Mouse (Mus musculus) T-helper 1 cell (primary cell): ENCODE results near the gene Nectin1.

Experiments used
- in situ Hi-C: fragments of 300-600 bp; cut with MboI, MseI; formaldehyde crosslinking; loops from one replicate; pipeline ENCODE4 v1.15.1; 2025; ENCODE audit warnings: high pct_unique_total_duplicates

The Nectin1 gene

DNA sequence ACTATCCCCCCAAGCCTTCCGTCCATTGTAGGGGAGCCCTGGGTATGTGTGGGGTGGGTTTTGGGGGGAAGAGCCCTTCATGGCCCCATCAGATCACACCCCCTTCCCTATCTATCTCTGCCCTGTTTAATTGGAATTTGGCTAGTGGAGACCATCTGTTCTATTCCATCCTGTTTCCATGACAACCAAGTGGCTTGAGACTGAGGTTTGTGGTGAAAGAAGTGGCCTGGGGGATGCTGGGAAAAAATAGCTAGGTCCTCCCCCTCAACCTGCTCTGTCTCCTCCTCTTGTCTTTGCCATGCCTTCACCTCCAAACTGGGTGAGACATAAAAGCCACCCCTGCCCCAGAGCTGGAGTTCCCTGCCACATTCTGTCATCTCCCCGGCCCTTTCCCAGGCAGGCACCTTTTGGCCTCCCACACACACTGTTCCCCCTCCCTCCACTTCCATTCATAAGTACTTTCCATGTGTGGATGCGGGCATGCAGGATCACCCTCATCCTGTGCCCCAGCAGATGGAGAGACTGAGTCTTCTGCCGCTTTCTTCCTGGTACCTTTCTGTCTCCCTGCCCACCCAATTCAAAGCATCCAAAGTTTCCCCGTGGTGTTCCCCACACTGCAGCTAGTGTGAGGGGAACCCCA is 17.5 kb downstream of the Nectin1 start:
- in situ Hi-C loops, result no loop called here

DNA sequence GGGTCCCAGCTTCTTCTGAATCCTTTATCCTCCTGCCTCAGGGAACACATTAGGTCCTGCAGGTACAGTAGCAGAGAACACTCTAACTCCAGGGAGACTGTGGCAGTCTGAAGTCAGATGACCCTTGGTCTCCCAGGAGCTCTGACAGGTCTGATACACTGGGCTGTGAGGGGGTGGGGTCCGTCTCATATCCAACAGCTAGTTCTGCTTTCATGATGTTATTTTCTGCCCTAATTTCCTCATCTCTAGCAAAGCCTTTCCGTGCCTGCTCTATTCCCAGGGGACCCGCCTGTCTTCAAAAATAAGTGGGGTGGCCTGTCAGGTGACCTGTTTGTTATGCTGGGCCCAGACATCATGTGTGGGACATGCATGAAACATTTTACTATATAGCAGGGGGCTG is 18.2 kb downstream of the Nectin1 start:
- in situ Hi-C loops, result no loop called here

DNA sequence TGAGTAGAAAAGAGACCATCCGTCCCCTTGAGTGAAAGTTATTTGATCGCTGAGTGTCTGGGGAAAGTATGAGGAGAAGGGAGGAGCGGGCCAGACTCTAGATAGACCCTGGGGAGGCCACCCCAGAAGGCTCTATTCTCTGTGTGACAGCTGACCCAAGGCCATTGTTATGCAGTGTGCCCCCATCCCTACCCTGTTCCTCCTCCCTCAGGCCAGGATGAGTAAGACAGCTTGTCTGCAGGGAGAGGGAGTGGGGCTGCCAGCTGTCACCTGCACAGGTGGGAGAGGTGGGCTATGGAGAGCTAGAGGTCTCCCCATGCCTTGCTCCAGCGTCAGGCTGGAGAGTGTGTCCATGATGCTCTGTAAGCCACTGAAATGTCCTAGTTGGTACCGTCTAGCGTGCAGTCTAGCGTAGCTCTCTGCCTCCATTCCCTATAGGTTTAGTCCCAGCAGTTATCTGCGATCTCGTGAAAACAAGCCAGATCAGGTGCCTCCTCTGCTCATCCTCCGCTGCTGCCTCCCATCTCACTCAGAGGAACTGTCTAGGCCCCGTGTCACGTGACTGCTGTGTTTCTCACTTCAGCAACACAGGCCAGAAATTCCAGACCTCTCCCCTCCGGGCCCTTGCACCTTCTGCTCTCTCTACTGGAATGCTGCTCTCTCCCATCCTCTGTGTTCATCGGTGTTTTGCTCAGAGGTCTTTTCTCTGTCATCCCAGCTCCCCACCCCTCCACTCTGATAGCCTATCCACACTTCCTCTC is 21.8 kb downstream of the Nectin1 start:
- in situ Hi-C loops, result no loop called here

DNA sequence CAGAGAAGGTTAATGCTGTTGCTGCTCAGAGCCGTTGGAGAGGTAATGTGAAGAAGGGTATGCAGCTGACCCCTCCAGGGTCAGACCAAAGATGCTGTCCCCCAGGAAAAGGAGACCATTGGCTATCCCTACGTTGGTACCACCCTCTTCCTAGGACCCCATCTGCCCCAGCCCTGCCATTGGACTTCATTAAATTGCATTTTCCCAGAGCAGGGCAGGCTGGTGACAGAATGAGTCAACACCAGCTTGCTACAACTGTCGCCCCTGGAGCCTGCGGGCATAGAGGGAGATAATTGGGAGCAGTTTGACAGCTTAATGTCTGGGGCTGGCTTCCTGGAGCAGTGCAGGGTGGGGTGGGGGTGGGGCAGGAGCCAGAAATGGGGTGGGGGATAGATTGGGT is 25.0 kb downstream of the Nectin1 start:
- in situ Hi-C loops, result no loop called here

DNA sequence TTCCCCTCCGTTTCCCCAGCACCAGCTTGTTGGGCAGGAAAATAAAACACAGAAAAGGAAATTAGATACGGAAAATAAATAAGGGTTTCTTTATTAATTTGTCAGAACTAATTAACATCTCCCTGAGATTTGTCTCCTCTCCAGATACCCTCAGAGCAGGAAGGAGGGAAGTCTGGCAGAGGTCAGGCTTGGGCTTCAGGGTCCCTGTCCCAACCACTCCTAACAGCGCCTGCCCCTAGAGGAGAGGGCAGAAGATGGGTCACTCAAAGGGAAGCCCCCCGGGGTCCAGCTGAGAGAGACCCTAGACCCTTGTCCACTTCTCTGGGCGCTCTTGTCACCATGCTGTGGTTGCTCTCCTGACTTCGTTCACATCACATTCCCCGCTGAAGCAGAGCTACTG is 25.4 kb downstream of the Nectin1 start:
- in situ Hi-C loops, result no loop called here

DNA sequence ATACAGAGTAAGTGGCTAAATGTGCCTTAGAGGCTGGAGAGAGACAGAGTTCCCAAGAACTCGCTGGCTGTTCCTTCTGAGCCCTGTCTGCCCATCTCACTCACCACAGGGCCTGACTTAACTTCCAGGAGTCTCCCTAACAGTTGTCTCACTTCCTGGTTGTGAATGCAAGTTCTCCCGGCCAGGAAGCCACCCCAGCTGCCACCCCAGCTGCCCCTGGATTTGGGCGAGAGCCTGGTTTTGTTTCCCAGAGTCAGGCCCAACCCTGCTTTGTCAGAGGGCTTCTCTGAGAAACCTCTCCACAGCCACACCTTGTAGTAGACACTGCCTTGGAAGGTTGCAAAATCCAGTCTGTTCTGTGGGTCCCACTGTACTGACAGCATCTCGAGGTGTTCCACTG is 26.2 kb downstream of the Nectin1 start:
- in situ Hi-C loops, result no loop called here

DNA sequence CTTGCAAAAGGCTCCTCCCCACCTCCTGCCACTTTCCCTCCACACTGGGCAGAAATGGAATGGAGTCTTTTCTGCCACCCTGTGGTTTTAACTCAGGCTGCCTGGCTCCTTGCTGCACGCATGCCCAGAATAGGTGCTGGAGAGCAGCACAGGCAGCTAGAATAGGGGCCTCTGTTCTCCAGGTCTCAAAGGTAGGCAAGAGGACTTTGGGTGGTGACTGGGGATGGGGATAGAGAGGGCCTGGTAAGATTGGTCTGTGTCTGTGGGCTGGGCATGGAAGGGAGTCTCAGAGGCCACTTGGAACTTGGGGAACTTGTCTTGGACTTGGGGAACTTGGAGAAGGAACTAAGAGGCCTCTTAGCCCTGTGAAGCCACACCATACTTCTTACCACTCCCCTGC is 27.3 kb downstream of the Nectin1 start:
- in situ Hi-C loops, result no loop called here

DNA sequence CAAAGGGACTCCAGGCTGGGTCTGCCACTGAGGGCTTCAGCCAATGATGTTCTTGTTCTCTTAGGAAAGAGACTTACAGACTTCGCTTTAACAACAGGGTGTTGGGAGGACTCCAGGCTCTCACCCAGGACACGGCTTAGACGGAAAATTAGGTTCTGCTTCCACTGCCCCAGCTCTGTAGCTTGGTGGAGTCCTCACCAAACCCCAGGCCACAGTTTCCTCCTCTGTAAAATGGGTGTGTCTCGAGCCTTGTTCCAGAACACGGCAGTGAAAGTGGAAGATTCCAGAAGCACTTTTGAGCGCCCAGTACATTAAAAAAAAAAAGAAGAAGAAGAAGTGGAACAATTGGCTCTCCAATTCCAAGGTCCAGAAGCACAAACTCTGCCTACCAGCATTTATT is 28.7 kb downstream of the Nectin1 start:
- in situ Hi-C loops, result no loop called here

DNA sequence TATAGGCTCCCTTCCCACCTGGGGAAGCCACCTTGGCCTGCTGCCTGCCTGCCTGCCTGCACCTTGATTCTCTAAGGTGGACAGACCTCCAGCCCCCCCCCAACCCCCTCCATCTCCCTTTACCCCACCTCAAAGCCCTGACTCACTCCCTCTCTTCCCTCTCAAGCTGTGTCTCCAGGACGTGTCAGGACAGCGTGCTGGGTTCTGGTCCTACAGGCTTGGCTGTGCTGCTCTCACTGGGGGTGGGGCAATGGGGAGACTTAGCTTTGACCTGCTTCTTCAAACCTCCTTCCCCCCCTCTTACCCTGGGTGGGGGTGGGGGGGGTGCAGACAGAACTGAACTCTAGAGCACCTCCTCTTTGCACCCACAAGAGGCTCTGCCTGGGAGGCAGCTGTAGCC is 29.7 kb downstream of the Nectin1 start:
- in situ Hi-C loops, result no loop called here

DNA sequence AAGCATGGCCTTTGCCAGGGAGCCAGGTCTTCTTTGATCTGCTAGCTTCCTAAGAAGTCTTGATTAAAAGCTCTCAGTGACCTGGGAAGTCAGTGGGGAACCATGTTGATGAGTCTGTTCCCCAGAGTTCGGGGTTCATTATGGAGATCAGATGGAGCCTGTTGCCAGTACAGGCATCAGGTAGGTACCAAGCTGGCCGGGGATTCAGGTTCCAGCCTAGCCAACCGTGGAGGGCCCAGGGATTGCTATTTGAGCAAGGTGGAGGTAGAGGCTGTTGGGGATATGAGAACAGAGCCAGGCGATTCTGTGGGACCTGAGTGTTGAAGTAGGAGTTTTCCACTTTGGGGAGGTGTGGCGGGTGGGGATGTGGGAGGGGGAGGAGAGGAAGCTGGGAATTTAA is 30.6 kb downstream of the Nectin1 start:
- in situ Hi-C loops, result no loop called here

DNA sequence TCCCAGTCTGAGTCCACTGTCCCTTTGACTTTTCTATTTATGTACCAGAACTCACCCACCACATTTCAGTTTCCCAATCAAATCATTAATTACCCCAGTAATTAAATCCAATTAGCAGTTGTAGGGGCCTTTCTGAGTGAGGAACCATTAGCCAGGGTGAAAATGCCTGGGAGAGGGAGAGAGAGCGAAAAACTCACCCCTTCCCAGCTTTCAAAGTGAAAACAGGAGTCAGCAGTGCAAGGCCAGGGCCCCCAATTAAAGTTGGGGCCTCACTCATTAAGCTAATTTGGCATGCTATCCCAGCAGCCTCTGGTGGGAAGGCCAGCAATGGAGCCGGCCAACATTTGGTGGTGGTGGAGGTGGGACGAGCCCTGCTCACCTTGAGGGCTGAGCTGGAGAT is 32.4 kb downstream of the Nectin1 start:
- in situ Hi-C loops, result no loop called here

DNA sequence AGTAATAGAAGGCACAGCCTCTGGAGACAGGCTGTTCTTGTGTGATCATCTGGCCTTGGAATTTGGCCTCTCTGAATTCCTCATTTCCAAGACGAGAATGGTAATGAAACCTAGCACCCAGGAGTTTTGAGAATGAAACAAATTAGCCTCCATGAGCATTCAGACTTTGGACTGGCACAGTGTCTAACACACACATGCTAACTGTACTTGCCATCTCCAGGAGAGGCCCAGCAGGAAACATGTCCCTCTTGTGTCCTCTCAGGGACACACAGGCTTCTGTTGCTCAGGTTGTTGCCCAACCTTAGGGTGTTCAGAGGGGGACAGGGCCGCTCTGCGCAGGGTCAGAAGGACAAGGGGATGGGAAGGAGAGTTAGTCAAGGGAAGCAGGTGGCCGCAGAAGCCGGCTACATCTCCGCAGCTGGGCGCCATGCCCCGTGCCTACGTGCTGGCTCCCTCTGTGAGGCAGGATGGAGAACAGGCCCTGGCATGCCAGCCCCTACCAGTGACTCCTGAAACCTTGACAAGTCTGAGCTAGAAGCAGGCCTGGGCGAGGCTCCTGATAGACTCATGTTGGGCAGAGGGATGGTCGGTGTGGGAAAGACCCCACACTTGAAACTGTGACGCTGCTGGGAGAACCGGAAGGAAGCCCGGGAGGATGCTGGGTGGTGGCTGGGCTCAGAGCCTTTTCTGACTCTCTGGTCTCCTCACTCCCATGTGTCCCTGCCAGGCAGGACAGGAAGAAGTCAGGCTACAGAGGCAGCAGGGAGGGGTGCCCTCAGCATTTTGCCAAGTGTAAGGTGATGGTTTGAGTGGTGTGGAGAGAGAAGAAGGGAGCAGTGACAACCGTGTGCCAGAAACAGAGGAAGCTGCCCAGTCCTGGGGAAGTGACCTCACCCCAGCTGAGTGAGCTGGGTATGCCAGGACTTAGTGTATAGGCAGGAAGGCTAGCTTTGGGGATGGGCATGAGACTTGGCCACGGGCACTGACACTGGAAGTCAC is 33.9 kb downstream of the Nectin1 start:
- in situ Hi-C loops, result no loop called here

DNA sequence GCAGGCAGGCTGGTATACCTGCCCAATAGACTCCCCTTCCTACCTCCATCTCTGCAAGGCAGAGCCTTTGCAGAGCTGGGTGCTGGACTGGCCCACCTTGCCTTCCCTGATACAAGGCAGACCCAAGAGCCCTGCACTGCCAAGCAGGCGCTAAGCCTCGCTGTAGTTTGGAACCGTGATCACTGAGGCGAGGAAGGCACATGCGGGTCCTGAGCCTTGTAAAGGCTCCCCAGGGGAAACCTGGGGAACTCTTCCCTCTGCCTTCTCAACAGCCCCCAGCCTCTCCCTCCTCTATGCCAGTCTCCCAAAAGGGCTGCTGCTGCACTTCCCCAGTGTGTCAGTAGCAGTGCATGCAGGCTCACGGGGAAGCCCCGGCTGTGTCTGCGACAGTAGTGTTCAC is 37.1 kb downstream of the Nectin1 start:
- in situ Hi-C loops, result no loop called here

DNA sequence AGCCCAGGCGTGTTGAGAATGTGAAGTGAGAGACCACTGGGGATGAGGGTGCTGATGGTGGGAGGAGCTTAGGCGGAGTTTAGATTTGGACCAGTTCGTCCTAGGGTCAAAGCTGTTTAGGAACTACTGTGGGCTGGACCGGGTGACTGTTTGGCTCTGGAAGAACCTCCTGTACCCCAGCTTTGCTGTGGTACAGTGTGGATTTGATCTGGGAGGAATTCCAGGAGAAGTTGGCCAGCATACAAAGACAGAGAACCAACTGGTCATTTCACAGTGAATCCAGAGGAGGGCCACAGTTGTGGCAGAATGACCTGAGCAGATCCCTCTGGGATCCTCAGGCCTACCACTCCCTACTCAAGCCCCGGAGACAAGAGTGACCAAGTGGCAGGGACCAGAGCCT is 38.6 kb downstream of the Nectin1 start:
- in situ Hi-C loops, result no loop called here

DNA sequence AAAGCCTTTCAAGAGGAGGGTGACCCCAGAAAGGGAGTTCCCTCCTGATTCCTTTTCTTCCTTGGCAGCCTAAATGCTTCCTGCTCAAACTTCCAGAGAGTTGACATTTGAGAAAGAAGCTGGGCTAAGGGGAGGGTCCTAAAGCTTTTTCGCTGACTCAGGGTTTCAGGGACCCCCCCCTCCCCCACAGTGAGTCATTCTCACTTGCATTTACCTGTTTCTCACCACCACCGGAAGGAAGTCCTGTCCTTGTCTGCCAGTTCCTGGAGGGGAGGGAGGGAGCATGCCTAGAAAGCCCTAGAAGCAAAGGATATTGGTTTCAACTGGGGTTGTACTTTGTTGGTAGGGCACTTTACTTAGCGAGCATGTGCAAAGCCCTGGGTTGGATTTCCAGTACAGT is 40.2 kb downstream of the Nectin1 start:
- in situ Hi-C loops, result no loop called here

DNA sequence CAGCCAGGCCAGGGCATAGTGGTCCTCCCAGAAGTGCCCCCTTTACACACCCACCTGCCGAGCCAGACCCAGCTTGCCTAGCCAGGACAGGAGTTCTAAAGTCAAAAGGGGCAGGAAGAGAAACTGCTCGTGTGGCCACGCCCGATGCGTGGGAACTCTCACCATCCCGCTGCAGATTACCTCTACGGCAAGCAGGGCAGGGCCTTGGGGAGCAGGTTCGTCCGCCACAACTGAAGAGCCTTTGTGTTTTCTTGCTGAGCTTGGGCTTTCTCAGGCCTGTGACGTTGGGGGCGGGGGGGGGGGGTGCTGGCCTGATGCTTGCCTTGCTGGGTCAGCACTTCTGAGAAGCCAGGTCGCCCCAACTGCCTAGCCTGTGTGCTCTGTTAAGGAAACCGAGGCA is 41.1 kb downstream of the Nectin1 start:
- in situ Hi-C loops, result no loop called here

DNA sequence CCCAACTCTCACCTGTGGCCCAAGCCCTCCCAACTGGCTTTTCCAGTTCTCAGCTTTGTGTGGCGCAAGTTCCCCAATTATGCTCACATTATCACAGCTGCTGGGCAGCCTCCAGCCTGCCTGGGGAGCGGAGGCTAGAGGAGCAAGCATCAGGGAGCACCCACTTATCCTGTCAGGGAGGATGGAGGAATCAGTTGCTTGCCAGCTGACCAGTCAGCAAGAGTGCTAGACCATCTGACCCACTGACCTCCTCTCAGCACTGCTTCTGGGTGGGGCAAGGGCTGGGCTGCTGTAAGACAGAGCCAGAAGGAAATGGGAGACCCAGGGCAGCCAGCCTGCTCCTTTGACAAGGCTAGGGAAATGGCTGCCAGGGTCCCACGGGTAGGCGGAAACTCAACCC is 43.8 kb downstream of the Nectin1 start:
- in situ Hi-C loops, result no loop called here

DNA sequence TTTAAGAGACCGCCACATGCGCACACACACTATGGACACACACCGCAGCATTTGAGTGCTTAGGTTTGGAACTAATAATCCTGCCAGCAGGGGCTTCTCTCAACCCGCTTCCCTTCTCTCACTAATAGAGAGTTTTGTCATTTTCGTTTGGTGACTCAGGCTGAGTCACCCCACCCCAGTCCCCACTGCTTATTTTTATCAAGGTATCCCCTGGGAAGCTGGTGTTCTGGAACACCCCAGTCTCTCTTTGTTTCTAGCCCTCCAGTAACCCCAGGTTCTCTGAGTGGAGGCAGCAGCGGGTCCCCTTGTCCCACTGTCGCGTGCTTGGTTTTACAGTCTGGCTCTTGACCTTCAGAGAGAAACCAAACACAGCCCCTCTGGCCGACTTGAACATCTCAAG is 48.9 kb downstream of the Nectin1 start:
- in situ Hi-C loops, result no loop called here

DNA sequence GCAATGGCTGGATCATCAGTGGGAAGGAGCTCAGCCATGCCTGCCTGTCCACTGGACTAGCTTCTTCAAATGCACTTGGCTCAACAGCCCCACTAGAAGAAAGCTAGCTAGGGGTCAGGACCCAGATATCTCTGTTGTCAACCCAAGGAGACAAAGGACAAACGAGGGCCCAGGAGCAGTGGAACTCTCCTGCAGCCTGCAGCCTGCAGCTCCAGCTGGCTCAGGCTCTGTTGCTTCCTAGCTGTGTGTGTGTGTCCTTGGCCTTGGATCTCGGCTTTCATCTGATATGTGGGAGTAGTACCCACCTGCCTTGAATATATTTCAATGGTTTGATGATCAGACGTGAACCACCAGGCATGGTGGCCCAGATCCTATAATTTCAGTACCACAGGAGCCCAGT is 49.6 kb downstream of the Nectin1 start:
- in situ Hi-C loops, result no loop called here

DNA sequence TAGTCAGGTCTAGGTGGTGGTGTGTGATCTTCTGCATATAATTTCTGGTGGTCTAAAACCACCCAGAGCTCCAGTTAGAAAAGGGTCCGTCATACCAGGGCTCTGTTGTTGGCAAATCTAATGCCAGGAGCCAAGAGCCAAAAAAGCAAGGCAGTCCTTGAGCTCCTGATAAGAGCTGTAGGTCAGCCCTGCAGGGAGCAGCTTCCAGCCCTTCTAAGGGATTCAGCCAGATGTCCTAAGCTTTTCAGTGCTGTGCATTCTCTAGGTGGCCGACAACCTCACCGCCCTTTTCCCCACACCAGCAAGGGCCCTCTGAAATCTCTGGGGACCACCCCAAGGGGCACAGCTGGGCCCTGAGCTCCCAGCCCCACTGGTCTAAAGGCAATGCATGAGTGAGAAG is 52.2 kb downstream of the Nectin1 start:
- in situ Hi-C loops, result no loop called here

DNA sequence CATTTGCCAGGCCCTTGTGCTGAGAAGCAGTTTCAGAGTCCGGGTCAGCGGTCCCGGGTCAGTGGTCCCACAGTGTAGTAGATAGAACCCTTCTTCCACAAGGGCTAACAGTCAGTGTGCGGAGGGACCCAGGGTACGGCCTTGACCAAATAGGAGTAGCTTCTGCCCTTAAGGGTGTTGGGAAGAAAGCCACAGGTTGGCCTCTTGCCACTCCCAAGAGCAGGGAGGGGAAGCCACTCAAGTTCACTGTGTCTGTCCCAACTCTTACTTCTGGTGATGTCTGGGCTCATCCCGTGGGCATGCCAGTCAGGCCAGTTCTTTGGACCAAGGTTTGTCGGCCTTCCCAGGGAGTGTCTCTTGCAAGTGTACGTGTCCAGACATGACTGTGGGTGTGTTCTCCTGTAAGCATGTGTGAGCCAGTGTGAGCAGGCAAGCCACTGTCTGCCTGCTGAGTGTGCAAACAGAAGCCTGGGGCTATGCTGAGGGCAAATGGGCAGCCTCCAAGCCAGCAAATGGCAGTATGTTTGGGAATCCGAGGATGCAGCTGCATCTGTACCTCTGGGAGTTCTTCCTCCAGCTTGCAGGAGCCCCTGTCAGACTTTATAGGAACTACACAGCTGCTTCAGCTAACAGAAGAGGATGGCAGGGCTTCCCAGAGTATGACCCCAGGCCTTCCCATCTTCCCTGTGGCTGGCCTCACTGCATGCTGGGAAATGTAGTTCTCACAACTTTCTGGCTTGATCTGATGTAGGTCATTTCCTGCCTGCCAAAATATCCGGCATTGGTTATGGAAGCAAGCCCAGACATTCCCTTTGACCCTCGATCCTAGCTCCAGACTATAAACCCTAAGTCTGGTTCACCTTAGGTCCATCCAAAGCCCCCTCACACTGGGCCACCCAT is 53.3 kb downstream of the Nectin1 start:
- in situ Hi-C loops, result no loop called here
